ENCODE assay signal across 7 mouse cellular contexts in the genomic region with DNA sequence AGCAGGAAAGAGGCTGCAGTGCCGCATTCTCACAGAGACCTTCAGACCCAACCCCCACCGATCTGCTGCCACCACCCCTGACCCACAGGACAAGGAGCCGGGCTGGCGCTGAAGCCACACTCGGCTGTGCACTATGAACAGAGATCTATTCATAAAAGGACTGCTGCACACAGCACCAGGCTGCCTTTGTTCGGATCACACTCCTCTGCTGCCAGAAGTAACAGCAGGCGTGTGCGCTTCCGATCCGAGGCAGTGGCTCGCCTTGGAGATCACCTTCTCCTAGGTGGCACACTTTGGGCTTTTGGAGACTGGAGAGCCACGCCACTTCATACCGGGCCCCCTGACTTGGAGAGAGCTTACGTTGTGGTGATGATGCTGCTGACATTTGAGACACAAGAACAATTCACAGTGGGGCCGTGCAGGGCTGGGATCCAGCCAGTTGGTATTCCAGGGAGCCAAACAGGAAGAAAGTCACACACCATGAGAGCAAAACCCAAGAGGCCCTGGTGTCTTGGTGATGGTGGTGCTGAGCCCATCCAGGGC. TPM values are rescaled to one million over a fixed set of nuclear protein-coding genes. Genes with fewer than 3 reads are reported as not detected.
A peak's percentile ranks its signal among the peaks of the same experiment; 100 is the strongest.
DNase-seq lines count a peak whose midpoint lies in the region; ATAC-seq and TF ChIP-seq lines count a peak whose summit lies in the region.

No protein-coding gene starts in this region.

- TF ChIP-seq EP300 in liver, postnatal 0 days (IDR thresholded peaks at IDR 0.05; ENCODE audit: low read depth): no peak

- H3K4me3 ChIP-seq in liver, postnatal 0 days (ENCODE audit: low read depth, low read length): no peak overlapping the region
- peak overlapping the region; percentile 37 for H3K4me3 ChIP-seq in embryonic facial prominence, embryonic 10.5 days
- no peak overlapping the region for H3K4me3 ChIP-seq in hindbrain, embryonic 13.5 days
- H3K4me3 ChIP-seq in neural tube, embryonic 11.5 days (ENCODE audit: low read depth, low read length): no peak overlapping the region

- DNase-seq in liver, postnatal 0 days: no peak
- DNase-seq in liver: no peak
- peak; percentile 63 for DNase-seq in embryonic facial prominence, embryonic 10.5 days (ENCODE audit: low spot score)
- DNase-seq in neural tube, embryonic 11.5 days (ENCODE audit: low spot score): peak; percentile 66
- DNase-seq in adrenal gland, adult 18-20 months (ENCODE audit: low spot score in 2 of 2): no peak
- no peak for DNase-seq in frontal cortex, postnatal 14 days (ENCODE audit: low spot score in 2 of 2)

- H3K4me2 ChIP-seq in liver, postnatal 0 days (ENCODE audit: low read depth, low read length): no peak overlapping the region
- peak overlapping the region; percentile 43 for H3K4me2 ChIP-seq in hindbrain, embryonic 13.5 days
- H3K4me2 ChIP-seq in neural tube, embryonic 11.5 days (ENCODE audit: low read depth): peak overlapping the region; percentile 33

- no peaks in the 10 kb centered on the region for H3K36me3 ChIP-seq in liver, postnatal 0 days (replicated peaks; ENCODE audit: insufficient read depth, low read length)
- H3K36me3 ChIP-seq in embryonic facial prominence, embryonic 10.5 days (replicated peaks): no peaks in the 10 kb centered on the region
- H3K36me3 ChIP-seq in hindbrain, embryonic 13.5 days: no peaks in the 10 kb centered on the region
- no peaks in the 10 kb centered on the region for H3K36me3 ChIP-seq in neural tube, embryonic 11.5 days (ENCODE audit: control insufficient read depth, insufficient read depth, low read length)

- TF ChIP-seq CTCF in liver, postnatal 0 days (IDR thresholded peaks at IDR 0.05; ENCODE audit: low read depth): no peak

- 0 out of 2 replicates have a peak, but pooled peaks cover 5% of the 10 kb centered on the region for H3K27me3 ChIP-seq in liver, postnatal 0 days (ENCODE audit: insufficient read depth, low read length)
- H3K27me3 ChIP-seq in embryonic facial prominence, embryonic 10.5 days (replicated peaks; ENCODE audit: low read depth, poor library complexity, severe bottlenecking): peaks cover 24% of the 10 kb centered on the region
- peaks cover 8% of the 10 kb centered on the region; the same call in 1 of the 2 replicates for H3K27me3 ChIP-seq in hindbrain, embryonic 13.5 days
- H3K27me3 ChIP-seq in neural tube, embryonic 11.5 days (ENCODE audit: control insufficient read depth, insufficient read depth, low read length): no peaks in the 10 kb centered on the region

- peaks cover 31% of the 10 kb centered on the region for H3K4me1 ChIP-seq in liver, postnatal 0 days (ENCODE audit: insufficient read depth)
- H3K4me1 ChIP-seq in embryonic facial prominence, embryonic 10.5 days: peaks cover 86% of the 10 kb centered on the region
- H3K4me1 ChIP-seq in hindbrain, embryonic 13.5 days (replicated peaks): peaks cover 50% of the 10 kb centered on the region
- peaks cover 26% of the 10 kb centered on the region for H3K4me1 ChIP-seq in neural tube, embryonic 11.5 days (ENCODE audit: control insufficient read depth, insufficient read depth, low read length)

- H3K27ac ChIP-seq in liver, postnatal 0 days (ENCODE audit: low read depth): no peak overlapping the region
- H3K27ac ChIP-seq in embryonic facial prominence, embryonic 10.5 days (replicated peaks): peak overlapping the region; percentile 90
- H3K27ac ChIP-seq in hindbrain, embryonic 13.5 days: no peak overlapping the region
- peak overlapping the region; percentile 67 for H3K27ac ChIP-seq in neural tube, embryonic 11.5 days (ENCODE audit: low read depth, low read length)

- WGBS in liver, postnatal 0 days (ENCODE audit: insufficient replicate concordance): 47% methylated on average over 15 of the region's 15 CpGs
- 8% methylated on average over 15 of the region's 15 CpGs for WGBS in embryonic facial prominence, embryonic 10.5 days
- 2% methylated on average over 15 of the region's 15 CpGs for WGBS in hindbrain, embryonic 13.5 days
- 10% methylated on average over 15 of the region's 15 CpGs for WGBS in neural tube, embryonic 11.5 days

- ATAC-seq in liver, postnatal 0 days: peak; percentile 16; the same call in 1 of the 2 replicates
- ATAC-seq in hindbrain, embryonic 13.5 days (ENCODE audit: low FRiP score): peak; percentile 67
- ATAC-seq in neural tube, embryonic 11.5 days (ENCODE audit: insufficient read depth, low FRiP score, low TSS enrichment): peak; percentile 65

- H3K9me3 ChIP-seq in liver, postnatal 0 days (ENCODE audit: low read length): no peaks in the 10 kb centered on the region
- H3K9me3 ChIP-seq in embryonic facial prominence, embryonic 10.5 days: no peaks in the 10 kb centered on the region
- H3K9me3 ChIP-seq in hindbrain, embryonic 13.5 days: no peaks in the 10 kb centered on the region
- no peaks in the 10 kb centered on the region for H3K9me3 ChIP-seq in neural tube, embryonic 11.5 days (ENCODE audit: control insufficient read depth, low read length)

- H3K9ac ChIP-seq in liver, postnatal 0 days (replicated peaks): no peak overlapping the region; the same call in 1 of the 2 replicates
- H3K9ac ChIP-seq in hindbrain, embryonic 13.5 days: no peak overlapping the region
- H3K9ac ChIP-seq in neural tube, embryonic 11.5 days (ENCODE audit: low read length): peak overlapping the region; percentile 37

RNA-seq across cellular contexts. Expression of gene Irs2, which starts 47.9 kb away (rescaled TPM):
- 4.4 and 5.7 TPM in 2 replicates for polyA plus RNA-seq in liver, postnatal 0 days (2015; fragmentation: Nextera tagmentation; extraction: Ambion mirVana)
- polyA plus RNA-seq in embryonic facial prominence, embryonic 10.5 days (2016; fragmentation: Nextera tagmentation; extraction: Ambion mirVana): 7.9 and 8.1 TPM in 2 replicates
- 4.5 and 4.6 TPM in 2 replicates for polyA plus RNA-seq in hindbrain, embryonic 13.5 days (2015; fragmentation: Nextera tagmentation; extraction: Ambion mirVana)
- polyA plus RNA-seq in neural tube, embryonic 11.5 days (2014; fragmentation: Nextera tagmentation; extraction: Ambion mirVana): 6.3 and 6.9 TPM in 2 replicates
- total RNA-seq in adrenal gland, adult 18-20 months (2021): 10 to 100 TPM; 34.3 to 52.8 TPM

Comparison
In these comparisons a context has a peak if more than half of its experiments do, and no peak if none do; other contexts are left out.
1. ATAC-seq: peak in every context shown above with its lines; median percentile 67 in hindbrain, embryonic 13.5 days; 65 in neural tube, embryonic 11.5 days; 16 in liver, postnatal 0 days.
2. DNase-seq: peak in embryonic facial prominence, embryonic 10.5 days (single experiment) and neural tube, embryonic 11.5 days (single experiment); none in liver, postnatal 0 days (single experiment), liver (single experiment), adrenal gland, adult 18-20 months (0 of 2) and frontal cortex, postnatal 14 days (0 of 2).
3. H3K27ac ChIP-seq: peak in embryonic facial prominence, embryonic 10.5 days (single experiment) and neural tube, embryonic 11.5 days (single experiment); none in liver, postnatal 0 days (single experiment) and hindbrain, embryonic 13.5 days (single experiment).